In the genomic region with DNA sequence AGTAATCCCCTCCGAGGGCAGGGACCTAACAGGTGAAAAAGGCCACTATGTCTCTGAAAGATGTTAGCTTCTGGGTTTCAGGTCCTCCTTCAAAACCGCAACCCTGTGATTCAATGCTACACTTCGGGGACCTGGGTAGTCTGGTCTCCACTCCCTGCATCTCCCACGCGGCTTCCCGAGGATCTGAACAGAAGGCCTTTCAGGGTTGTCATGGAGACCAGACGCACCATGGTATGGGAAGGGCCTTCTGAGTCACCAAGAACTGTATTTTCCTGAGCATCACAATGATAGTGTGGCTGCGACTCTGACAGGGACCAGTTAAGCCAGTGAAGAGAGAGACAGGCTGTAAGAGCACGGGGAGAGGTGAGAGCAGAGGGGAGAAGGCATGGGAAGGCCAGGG, we compare ENCODE assay signal across 16 mouse cellular contexts.
A peak's percentile ranks its signal among the peaks of the same experiment; 100 is the strongest.
DNase-seq lines count a peak whose midpoint lies in the region; ATAC-seq and TF ChIP-seq lines count a peak whose summit lies in the region.
"Had no signal": no experiment of that assay in that cellular context is flagged by ENCODE, and none has a peak within 500 bp of the region (broad histone marks: within the 10 kb centered on the region; RNA-seq: fewer than 3 reads in every experiment).

No protein-coding gene starts in this region.

- H3K4me3 ChIP-seq in forebrain, postnatal 0 days (ENCODE audit: low read depth, low read length): no peak overlapping the region
- H3K4me3 ChIP-seq in forebrain, embryonic 11.5 days (ENCODE audit: low read depth, low read length): no peak overlapping the region
- H3K4me3 ChIP-seq: embryonic facial prominence, embryonic 13.5 days; limb, embryonic 13.5 days; midbrain, embryonic 12.5 days had no signal

- H3K9ac ChIP-seq in forebrain, postnatal 0 days: no peak overlapping the region
- no peak overlapping the region for H3K9ac ChIP-seq in forebrain, embryonic 11.5 days (ENCODE audit: low read length)
- H3K9ac ChIP-seq: embryonic facial prominence, embryonic 13.5 days; limb, embryonic 13.5 days; lung, embryonic 14.5 days; midbrain, embryonic 12.5 days had no signal

- no peak overlapping the region for H3K4me2 ChIP-seq in forebrain, postnatal 0 days (ENCODE audit: low read depth)
- no peak overlapping the region for H3K4me2 ChIP-seq in forebrain, embryonic 11.5 days (ENCODE audit: low read depth, low read length, severe bottlenecking)
- H3K4me2 ChIP-seq: embryonic facial prominence, embryonic 13.5 days; limb, embryonic 13.5 days; lung, embryonic 14.5 days; midbrain, embryonic 12.5 days had no signal

- peaks cover 7% of the 10 kb centered on the region; the same call in 1 of the 2 replicates for H3K36me3 ChIP-seq in forebrain, postnatal 0 days (ENCODE audit: insufficient read depth)
- H3K36me3 ChIP-seq in forebrain, embryonic 11.5 days (ENCODE audit: control insufficient read depth, insufficient read depth, low read length): no peaks in the 10 kb centered on the region
- H3K36me3 ChIP-seq: midbrain, embryonic 12.5 days had no signal

- intact Hi-C loops in left cerebral cortex, postnatal 10 days (cut with DNase I): no loop called here

- H3K4me1 ChIP-seq in forebrain, postnatal 0 days (ENCODE audit: insufficient read depth): peaks cover 14% of the 10 kb centered on the region; the same call in 1 of the 2 replicates
- peaks cover 30% of the 10 kb centered on the region for H3K4me1 ChIP-seq in forebrain, embryonic 11.5 days (replicated peaks; ENCODE audit: control insufficient read depth, insufficient read depth, low read length)

- no peak for TF ChIP-seq CTCF in forebrain, postnatal 0 days (IDR thresholded peaks at IDR 0.05; ENCODE audit: low read depth)

- WGBS in forebrain, postnatal 0 days: 39% methylated on average over 9 of the region's 9 CpGs
- 59% methylated on average over 9 of the region's 9 CpGs for WGBS in forebrain, embryonic 11.5 days

- H3K9me3 ChIP-seq in forebrain, postnatal 0 days (ENCODE audit: low read length): no peaks in the 10 kb centered on the region
- no peaks in the 10 kb centered on the region for H3K9me3 ChIP-seq in forebrain, embryonic 11.5 days (ENCODE audit: control insufficient read depth, low read length)
- H3K9me3 ChIP-seq: embryonic facial prominence, embryonic 13.5 days; limb, embryonic 13.5 days; midbrain, embryonic 12.5 days had no signal

- peak; percentile 70 for ATAC-seq in forebrain, postnatal 0 days
- ATAC-seq in forebrain, embryonic 11.5 days (replicated peaks; ENCODE audit: low FRiP score): no peak

- peak; percentile 70 for DNase-seq in forebrain, postnatal 0 days
- DNase-seq in forebrain, embryonic 11.5 days (ENCODE audit: low spot score): no peak
- DNase-seq in frontal cortex, postnatal 14 days (ENCODE audit: low spot score in 2 of 2): peak; percentile 60 to 70
- peak; percentile 43 to 65 for DNase-seq in left cerebral cortex, postnatal 10 days (ENCODE audit: extremely low spot score in 1 of 2, low spot score in 2 of 2)
- DNase-seq in right cerebral cortex, postnatal 14 days: peak; percentile 75
- no peak for DNase-seq in adrenal gland, postnatal 25 days
- DNase-seq in embryo, embryonic 11 days: no peak
- DNase-seq in kidney, postnatal 10 days: no peak
- DNase-seq: gastrocnemius, postnatal 14 days; heart, postnatal 14 days; kidney, adult 8-10 months; lung, embryonic 14.5 days had no signal

- H3K27ac ChIP-seq in forebrain, postnatal 0 days (ENCODE audit: low read depth, low read length): no peak overlapping the region; the same call in 1 of the 2 replicates
- no peak overlapping the region for H3K27ac ChIP-seq in forebrain, embryonic 11.5 days (ENCODE audit: low read depth, low read length)
- H3K27ac ChIP-seq: embryonic facial prominence, embryonic 13.5 days; limb, embryonic 13.5 days; midbrain, embryonic 12.5 days had no signal

- H3K27me3 ChIP-seq in forebrain, postnatal 0 days (ENCODE audit: insufficient read depth, low read length): no peaks in the 10 kb centered on the region
- no peaks in the 10 kb centered on the region; the same call in 1 of the 2 replicates for H3K27me3 ChIP-seq in forebrain, embryonic 11.5 days (ENCODE audit: control insufficient read depth, insufficient read depth, low read length)
- H3K27me3 ChIP-seq: CH12.LX; embryonic facial prominence, embryonic 13.5 days; limb, embryonic 13.5 days; midbrain, embryonic 12.5 days had no signal

Comparison
In these comparisons a context has a peak if more than half of its experiments do, and no peak if none do; other contexts are left out.
1. DNase-seq: peak in forebrain, postnatal 0 days (single experiment), frontal cortex, postnatal 14 days (2 of 2), left cerebral cortex, postnatal 10 days (2 of 2) and right cerebral cortex, postnatal 14 days (single experiment); none in forebrain, embryonic 11.5 days (single experiment), adrenal gland, postnatal 25 days (single experiment), embryo, embryonic 11 days (single experiment) and kidney, postnatal 10 days (single experiment).